Mouse (Mus musculus) CD4-positive, CD25-positive, alpha-beta regulatory T cell, adult 2 months (primary cell): ENCODE data around the gene Sh2b3.
"Not testable (repeated sequence)": the region's sequence is repeated elsewhere in the genome, so short reads cannot be mapped to it uniquely, and the experiment has no call there.

Experiments used
- DNase-seq: peaks from one replicate; pipeline ENCODE4 v3.0.0-alpha.2; 2012; ENCODE audit warnings: low read depth, low spot score

Gene Sh2b3

DNA sequence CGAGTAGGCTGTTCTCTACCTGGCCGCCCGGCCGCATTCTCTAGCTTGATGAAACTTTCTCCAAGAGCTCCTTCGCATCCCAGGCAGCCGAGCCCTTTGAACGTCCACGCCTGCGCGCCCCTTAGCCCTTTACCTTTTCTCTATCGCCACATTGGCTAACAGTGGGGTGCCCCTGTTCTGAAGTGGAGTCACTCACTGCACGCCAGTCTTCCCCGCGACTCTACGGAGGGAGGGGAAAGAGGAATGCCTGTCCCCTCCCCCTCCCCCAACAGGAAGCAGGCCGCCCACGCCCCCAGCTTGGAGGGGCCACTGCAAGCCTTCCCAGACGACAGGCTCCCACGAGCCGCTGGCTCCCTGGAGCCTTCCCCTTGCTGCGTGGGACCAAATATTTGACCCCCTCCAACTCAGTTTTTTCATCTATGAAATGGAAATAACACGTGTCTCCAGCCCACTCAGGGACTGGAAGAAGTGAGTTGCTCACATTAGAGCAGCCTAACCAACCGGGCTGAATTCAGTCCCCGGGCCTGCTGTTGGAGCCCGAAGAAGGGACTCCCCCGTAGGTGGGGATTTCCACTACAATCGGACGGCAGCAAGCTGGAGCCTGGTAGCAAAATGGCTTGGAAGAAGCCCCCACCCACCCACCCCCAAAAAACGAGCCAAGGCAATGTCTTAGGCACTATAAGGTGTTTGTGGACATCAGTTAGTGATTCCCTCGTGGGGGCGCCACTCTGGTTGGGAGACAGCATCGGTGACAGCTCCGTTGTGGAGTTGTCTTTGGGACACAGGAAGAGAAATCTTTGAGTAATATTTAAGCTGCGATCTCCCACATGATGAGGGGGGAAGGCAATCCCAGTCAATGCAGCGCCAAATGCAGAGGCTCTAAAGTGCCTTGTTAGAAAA is at the start of gene Sh2b3:
Gene Sh2b3, minus strand, starts transcription at position 206 of the 900 bp plus-strand sequence.
- DNase-seq, result peak; percentile 79

DNA sequence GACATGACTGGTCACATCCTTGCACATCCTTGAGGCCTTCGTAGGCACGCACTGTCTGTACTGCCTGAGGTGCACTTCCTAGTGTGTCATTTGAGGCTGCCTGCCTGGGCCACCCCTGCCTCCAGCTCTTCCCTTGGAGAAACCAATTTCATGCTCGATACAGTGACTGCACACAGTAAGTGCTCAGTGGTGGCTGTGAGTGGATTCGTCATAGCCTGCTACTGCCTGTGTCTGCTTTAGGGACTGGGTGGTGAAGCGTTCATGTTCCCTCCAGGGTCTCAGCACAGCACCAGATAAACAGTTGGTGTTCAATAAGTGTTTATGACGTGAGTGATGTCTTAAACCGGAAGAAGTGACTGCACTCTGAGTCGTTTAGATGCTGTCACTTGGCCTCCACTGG is 45.9 kb upstream of the Sh2b3 start:
- DNase-seq, result no peak

DNA sequence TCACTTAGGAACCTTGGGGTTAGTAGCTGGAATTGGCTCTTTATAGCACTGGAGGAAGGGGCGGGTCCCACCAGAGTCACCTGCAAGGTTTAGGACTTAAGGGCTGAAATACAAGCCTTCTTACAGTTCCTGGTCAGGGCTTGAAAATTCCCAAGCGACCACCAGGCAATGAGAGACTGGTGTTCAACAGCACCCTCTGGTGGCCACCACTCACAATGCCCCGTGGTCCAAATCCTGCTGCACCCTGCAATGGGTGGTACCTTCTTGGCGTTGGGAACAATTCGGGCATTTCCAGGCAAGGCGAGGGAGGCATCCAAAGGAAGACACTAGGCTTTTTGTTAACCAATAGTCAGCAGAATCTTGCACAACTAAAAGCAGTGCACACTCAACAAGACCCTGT is 41.8 kb upstream of the Sh2b3 start:
- DNase-seq, result peak; percentile 68

DNA sequence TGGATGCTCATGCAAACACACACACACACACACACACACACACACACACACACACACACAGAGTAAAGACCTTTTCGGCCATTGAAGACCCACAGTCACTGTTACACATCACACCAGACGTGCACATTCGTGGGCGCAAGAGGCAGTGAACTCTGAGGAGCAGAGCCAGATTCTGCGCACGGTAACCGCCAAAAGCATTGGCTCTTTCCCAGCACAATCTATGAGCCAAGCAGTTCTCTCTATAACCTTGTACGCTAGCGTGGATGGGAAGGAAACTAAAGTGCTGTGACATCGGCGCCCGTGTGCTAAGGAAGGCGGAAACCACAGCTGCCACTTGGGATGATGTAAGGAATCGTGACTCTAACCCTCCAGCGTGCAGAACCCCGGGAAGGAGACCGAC is 41.3 kb upstream of the Sh2b3 start:
- no peak for DNase-seq

DNA sequence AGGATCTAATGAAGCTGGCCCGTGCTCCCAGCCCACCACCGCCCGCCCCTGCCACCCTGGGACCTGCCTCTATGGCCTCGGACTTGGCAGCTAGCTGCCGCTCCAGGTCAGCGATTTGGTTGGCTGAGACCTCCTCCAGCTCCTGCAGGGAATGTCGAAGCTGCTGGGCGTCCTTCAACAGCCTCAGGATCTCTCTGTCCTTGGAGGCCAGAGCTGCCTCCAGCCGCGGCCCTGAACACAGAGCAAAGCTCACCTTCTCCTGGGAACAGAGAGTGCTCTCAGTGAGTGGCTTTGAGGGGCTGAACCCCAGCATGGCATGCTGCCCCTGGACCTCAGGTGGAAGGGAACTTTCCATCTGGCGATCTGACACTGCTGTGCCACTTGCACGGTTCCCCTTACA is 39.5 kb upstream of the Sh2b3 start:
- no peak for DNase-seq

DNA sequence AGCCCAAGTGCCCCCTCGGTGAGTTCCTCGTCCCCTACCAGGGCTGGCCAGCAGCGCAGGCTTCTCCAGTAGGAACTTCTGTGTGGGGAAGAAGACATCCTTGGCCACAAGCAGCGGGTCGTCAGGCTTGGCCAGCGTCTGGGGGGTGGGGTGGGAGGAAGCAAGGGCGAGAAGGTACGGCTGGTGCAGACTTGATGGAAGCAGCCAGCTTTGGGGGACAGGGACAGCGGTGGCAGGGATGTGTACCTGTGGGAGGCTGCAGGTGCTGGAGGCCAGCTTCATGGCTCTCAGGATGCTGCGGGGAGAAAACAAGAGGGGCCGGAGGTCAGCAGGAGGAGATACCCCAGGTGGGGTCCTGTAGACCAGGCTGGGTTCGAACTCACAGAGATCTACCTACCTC is 37.6 kb upstream of the Sh2b3 start:
- no peak for DNase-seq

DNA sequence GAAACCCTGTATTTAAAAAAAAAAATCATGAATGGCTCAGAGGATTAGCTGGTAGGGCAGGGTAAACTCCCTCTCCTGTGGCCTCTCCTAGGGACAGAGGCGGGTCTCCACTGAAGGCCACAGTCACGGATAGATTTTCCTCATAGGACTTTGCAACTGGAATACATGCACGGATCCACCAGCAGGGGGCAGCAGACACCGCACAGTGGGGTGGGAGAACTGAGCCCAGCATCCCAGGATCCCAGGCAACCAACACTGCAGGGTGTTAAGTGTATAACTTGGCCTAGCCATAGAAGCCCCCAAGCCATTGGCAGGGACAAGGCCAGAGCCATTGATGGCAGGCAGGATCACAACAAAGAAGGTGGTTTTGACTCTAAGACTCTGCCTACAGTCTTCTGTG is 34.7 kb upstream of the Sh2b3 start:
- DNase-seq, result peak; percentile 69

DNA sequence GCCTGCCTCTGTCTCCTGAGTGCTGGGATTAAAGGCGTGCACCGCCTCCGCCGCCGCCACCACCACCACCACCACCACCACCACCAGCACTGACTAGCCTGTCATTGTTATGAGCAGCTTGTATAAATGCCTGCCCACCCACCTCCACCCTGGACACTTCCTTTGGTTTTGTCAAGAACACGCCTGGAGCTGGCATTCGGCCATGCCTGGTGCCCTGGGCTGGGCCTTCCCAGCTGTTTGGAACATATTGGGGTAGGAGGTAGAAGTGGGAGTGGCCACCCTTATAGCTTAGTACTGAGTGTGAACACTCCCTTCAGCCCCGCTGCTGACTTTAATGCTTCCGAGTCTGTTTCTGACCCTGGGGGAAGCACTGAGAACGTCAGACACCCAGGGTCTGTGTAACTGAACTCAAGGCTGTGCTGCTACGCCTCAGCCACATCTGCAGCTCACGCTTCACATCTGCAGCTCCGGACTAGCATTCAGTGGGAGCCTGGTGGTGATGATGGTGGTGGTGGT is 34.1 kb upstream of the Sh2b3 start:
- DNase-seq, result no peak

DNA sequence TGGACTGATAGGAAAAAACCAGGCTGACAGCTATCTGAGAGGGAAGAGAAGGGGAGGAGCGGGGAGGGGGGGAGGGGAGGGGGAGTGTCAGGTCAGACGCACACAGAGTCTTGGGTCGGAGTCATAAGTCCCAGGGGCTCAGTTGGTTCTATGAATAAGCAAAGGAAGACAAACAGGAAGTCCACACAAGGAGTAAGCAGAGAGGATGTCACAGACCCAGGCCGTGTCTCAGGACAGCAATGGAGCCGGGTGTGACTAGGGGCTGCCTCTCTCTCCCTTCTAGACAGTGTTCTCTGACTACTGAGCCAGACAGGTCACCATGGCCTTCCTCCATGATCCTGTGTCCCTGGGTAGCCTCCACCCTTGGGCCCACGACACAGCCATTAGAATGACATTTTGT is 33.4 kb upstream of the Sh2b3 start:
- no peak for DNase-seq

DNA sequence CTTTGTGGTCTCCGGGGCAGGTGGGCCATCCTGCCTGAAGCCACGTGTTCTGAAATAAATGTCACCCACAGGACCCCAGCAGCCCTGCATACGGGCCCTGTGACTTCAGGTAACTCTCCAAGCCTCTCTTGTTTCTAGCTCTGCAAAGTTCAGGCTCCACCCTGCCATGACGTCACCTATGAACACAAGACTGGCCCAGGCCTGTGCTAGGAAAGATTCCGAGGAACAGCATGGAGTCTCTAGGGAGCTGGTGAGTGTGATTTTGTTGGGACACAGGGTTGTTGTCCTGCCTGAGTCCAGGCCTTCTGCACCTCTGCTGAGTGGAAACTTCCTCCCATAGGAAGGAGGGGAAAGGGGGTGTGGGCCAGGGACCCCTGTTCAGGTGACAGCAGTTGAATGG is 30.5 kb upstream of the Sh2b3 start:
- DNase-seq, result no peak

DNA sequence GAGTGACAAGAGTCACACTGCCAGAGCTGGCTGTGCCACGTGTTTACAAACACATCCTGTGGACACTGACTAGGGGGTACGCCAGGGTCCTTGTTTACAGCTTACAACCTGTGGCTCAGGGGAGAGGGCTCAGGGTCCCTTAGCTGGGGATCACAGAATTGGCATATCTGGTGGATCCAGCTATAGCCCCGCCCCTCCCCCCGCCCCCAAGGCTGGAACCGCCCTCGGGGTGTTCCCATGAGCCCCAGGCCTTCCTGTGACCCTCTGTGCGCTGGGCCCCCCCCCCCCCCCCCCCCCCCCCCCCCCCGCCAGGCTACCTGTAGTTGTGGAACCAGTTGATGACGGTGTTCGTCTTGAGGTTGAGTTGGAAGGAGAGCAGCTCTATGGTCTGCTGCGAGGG is 26.9 kb upstream of the Sh2b3 start:
- no peak for DNase-seq

DNA sequence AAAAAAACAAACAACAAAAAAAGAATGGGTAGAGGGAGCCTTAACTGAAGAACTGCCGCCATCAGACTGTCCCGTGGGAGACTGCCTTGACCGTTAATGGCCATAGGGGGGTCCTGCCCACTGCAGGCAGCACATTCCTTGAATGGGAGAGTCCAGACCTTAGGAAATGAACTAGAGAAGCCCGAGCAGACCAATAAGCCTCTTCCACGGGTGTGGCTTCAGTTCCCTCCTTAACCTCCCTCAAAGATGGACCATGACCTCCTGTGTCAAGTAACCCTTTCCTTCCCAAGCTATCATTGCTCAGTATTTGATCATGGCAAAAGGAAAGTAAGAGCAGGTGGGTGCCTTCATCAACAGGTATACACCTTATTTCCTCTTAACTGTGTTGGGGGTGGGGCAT is 24.5 kb upstream of the Sh2b3 start:
- DNase-seq, result no peak

DNA sequence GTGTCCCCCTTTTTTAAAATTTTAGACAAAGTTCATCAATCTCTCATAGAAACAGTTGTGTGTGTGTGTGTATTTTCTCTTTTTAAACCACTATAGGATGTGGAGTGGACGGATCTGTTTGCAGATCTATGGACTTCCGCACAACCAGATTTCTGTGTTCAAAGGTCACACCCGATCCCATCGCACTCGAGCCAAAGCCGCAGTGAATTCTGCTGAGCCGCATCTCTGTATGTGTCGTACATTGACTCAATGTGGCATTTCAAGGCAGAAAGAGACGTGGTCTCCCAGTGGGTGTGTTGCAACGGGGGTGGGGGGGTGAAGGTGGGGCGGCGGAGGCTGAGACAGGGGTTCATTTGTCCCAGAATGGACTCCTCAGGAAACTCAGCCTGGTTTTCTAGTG is 21.0 kb upstream of the Sh2b3 start:
- DNase-seq, result no peak

DNA sequence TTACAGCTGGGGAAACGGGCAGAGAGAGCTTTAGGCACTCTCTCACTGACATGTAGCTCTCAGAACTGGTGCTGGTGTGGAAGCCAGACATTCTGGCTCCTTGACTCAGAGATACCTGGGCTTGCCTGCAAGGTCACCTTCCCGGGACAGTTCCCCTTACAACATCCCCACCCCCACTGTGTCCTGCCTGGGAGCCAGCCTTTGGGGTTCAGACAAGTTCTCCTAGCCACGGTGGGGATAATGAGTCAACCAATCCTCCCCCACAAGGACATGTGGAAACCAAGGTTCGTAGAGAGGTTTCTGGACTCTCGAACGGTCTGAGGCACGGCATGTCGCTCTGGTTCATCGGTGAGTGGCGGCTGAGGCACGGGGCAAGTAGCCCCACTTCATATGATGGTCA is 19.3 kb upstream of the Sh2b3 start:
- no peak for DNase-seq

DNA sequence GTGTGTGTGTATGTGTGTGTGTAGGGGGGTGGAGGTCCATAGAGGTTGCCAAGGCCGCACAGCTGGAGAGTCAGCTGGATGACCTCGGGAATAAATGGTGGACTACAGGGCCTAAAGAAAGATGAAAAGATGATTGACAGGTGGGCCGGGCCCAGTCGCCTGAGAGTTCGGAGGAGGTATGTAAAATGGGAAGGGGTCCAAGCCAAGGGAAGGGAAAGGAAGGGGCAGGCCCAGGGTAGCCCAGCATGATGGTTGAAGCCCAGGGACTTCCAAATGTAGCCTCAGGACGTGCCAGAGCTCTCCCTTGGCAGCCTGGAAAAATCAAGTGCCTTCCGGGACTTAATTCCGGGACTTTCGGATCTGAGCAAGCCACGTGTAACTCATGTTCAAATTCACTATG is 17.3 kb upstream of the Sh2b3 start:
- no peak for DNase-seq

DNA sequence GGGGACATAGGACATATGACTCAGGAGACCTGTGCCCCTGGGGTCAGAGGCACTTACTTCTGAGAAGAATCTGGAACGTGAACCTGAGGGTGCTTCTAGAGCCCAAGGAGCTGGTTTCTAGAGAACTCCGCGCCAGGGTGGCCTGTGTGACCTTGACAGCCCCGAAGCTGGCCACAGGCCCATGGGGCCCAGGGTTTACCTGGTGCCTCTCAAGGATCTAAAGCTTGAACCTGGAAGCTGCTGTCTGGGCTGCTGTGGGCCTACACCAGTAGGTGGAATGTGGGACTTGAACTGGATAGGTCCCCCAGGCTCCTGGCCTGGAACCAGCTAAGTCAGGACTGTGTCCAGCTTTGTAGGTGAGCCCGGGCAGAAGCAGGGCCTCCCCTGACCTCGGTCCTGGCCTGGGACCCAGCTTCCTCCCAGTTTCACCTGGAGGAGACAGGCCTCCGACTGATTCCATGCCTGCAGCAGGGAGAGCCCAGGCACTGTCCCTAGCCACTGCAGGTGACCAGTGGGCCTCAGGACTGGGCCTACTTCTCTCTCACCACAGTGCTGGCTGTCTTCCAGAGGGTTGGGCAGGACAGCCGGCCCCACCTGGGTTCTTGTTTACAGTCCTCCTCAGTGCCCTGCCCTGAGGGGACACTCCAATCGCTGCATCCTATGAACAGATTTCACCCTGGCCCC is 16.1 kb upstream of the Sh2b3 start:
- no peak for DNase-seq

DNA sequence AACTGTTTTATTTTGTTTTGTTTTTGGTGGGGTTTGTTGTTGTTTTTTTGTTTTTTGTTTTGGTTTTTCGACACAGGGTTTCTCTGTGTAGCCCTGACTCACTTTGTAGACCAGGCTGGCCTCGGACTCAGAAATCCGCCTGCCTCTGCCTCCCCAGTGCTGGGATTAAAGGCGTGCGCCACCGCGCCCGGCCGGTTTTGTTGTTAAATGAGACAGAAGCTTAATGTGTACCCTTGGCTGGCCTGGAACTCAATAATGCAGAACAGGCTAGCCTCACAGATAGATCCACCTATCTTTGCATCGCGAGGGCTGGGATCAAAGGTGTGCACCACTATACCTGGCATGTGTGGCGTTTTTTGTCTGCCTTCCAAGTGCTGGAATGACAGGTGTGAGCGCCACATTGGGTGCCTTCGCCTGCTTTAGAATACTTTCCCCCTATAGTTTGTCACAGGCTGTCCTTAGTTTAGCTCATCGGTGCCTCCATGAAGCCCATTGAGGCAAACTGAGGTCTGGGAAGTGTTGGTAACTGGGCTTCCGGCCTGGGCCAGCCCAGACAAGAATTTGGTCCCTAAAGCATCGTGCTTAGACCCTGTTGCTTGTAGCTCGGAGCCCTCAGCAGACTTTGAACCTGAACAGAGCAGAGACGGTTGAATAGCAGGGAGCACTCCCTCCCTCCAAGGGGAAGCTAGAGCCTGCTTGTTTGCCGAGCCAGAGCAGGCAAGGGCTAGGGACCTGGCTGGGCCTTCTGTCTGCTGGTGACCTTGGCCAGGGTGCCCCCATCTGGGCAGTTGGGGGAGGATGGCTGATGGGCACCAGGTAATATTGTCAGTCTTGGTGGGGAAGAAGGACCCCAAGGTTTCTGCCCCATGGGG is 12.3 kb upstream of the Sh2b3 start:
- no peak for DNase-seq

DNA sequence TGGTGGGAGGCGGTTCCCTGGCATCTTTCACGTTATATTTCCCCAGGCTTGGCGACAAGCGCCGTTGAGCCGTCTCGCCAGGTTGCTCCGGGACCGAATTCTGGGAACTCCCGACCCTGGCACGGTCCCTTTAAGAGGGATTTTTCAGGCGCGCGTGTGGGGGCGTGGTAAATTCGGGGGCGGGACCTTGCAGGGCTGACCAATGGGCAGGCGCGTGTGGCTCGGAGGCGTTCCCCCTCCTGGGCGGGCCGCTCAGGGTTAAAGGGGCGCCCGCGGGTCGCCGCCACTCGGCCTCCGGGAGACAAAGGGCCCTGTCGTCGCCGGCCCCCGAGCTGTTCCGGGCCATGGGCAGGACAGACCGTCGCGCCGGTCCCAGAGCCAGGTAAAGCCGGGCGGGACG is 11.3 kb upstream of the Sh2b3 start, which contains the start of gene Pheta1:
Gene Pheta1, plus strand, starts transcription at position 242 of the 400 bp plus-strand sequence.
- peak; percentile 92 for DNase-seq

DNA sequence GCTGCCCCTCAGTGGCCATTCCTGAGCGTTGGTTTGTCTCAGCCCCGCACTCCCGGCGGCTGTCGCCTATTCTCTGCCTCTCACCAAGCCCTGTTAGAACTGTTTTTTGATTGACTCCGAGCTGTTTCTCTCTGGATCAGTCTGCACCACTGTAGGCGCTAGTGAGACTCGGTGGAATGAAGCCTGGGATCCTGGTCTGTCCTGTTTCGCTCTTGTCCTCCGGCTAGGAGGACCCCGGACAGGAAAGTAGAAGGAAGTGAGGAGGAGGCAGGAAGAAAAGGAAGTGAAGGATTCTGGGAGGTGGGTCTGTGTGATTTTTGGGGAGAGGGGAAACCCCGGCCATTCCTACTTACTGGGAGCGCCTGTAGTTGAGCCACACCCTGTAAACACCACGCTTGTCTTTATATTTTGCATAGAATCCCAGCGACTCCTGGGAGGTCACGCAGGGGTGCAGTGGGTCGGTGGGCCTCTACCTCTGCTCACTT is 10.6 kb upstream of the Sh2b3 start:
- peak; percentile 66 for DNase-seq

DNA sequence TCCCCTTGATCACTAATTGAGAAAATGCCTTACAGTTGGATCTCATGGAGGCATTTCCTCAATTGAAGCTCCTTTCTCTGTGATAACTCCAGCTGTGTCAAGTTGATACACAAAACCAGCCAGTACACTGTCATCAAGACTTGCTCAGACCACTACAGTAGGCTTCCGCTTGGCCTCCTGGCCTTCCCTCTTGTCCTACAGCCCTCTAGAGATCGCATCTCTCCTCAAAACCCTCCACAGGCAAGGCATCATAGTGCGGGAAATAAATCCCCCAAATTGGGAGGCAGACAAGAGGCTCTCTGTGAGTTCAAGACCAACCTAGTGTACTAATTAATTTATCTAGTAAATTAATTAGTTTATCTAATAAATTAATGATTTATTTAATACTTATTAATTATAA is 9.8 kb upstream of the Sh2b3 start:
- DNase-seq, result not testable (repeated sequence)

DNA sequence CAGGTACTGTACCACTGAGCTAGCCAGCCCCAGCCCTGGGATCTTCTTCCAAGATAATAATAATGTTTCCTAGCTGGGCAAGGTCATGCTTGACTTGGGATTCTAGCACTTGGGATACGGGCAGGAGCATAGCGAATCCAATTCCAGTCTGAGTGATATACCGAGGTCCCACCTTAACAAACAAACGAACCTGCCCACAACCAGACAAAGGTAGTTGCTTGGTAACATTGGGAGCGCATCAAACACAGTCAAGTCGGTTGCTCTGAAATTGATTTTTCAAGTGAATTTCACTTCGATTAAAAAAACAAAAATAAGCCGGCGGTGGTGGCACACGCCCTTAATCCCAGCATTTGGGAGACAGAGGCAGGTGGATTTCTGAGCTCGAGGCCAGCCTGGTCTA is 8.9 kb upstream of the Sh2b3 start:
- no peak for DNase-seq

DNA sequence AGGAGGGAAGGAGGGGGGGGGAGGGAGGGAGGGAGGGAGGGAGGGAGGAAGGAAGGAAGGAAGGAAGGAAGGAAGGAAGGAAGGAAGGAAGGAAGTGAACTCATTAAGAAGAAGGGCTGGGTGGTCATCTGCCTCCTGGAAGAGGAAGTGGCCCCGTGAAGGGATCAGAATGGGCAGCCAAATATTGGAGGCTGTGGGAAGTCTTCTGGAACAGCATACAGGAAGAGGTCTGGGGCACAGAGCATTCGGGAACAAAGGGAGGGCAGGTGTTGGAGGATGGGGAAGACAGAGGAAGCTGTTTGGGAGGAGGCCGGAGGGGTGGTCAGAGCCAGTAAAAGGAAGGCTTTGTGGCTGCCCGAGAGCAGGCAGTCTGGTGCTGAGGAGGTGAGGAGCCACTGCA is 7.9 kb upstream of the Sh2b3 start:
- no peak for DNase-seq
